Mouse (Mus musculus): ENCODE measurements at regions not wholly inside any gene's neighbourhood (a gene's known extent, or its start where the extent isn't known, plus 50 kb on each side); places are given as distances from the start of the nearest gene placed in this dataset.

DNA sequence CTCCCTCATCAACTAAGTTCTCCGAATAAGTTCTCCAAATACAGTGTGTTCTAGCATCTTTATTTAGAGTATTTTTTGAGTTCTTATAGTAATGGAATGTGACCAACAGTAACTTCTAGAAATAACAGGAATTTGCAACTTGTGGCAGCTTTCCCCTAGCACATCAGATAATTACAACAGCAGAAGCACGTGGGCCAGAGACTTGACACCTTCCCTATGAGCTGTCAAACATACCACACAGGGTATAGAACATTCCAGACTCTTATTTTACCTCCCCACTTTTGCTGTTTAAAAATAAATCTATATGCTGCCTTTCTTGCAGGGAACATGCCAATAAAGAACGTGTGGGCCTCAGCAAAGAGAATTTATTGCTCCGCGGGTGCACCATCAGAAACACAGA is 77.4 kb upstream of the Commd8 start:
- H3K36me3 ChIP-seq (ENCODE audit: insufficient read depth, low read length): no peaks in the 10 kb centered on the region
- TF ChIP-seq CTCF (IDR thresholded peaks at IDR 0.05; ENCODE audit: low read depth): no peak
- H3K4me3 ChIP-seq (ENCODE audit: low read length): no peak overlapping the region
- no peak overlapping the region for H3K9ac ChIP-seq (replicated peaks; ENCODE audit: low read length)
- no peaks in the 10 kb centered on the region for H3K4me1 ChIP-seq (ENCODE audit: insufficient read depth, low read length)
- ATAC-seq: no peak
- no peaks in the 10 kb centered on the region for H3K27me3 ChIP-seq (ENCODE audit: insufficient read depth, low read length)
- no peak overlapping the region for H3K4me2 ChIP-seq (ENCODE audit: low read depth, low read length)
- 91% methylated on average over 5 of the region's 5 CpGs for WGBS
- H3K27ac ChIP-seq: no peak overlapping the region
- H3K9me3 ChIP-seq (ENCODE audit: low read length): no peaks in the 10 kb centered on the region
- no peak for DNase-seq (ENCODE audit: low spot score)

DNA sequence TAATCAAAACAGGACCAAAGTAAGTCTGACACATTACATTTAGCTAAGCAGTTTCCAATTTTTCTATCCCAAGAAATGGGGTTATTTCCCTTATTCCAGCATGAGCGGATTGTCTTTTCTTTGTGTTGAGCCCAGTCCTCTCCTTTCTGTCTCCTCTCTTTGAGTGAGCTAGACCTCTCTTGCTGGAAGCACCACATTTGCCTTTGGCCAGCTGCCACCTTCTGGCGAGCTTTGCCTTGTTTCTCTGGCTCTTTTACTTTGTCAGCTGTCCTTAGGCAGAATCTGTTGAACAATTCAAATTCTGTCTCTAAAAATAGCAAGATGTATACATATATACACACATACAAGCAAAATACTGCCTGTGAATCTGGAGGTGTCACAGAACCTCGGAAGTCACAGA is 76.1 kb upstream of the Commd8 start:
- H3K9me3 ChIP-seq (ENCODE audit: low read length): no peaks in the 10 kb centered on the region
- DNase-seq (ENCODE audit: low spot score) (peak; percentile 71), ATAC-seq (no peak)
- TF ChIP-seq CTCF (IDR thresholded peaks at IDR 0.05; ENCODE audit: low read depth): peak; percentile 15
- no peaks in the 10 kb centered on the region for H3K27me3 ChIP-seq (ENCODE audit: insufficient read depth, low read length)
- H3K27ac ChIP-seq: no peak overlapping the region
- H3K4me3 ChIP-seq (ENCODE audit: low read length): no peak overlapping the region
- H3K9ac ChIP-seq (replicated peaks; ENCODE audit: low read length): no peak overlapping the region
- 56% methylated on average over 3 of the region's 3 CpGs for WGBS
- H3K4me2 ChIP-seq (ENCODE audit: low read depth, low read length): no peak overlapping the region
- no peaks in the 10 kb centered on the region for H3K4me1 ChIP-seq (ENCODE audit: insufficient read depth, low read length)
- no peaks in the 10 kb centered on the region for H3K36me3 ChIP-seq (ENCODE audit: insufficient read depth, low read length)

DNA sequence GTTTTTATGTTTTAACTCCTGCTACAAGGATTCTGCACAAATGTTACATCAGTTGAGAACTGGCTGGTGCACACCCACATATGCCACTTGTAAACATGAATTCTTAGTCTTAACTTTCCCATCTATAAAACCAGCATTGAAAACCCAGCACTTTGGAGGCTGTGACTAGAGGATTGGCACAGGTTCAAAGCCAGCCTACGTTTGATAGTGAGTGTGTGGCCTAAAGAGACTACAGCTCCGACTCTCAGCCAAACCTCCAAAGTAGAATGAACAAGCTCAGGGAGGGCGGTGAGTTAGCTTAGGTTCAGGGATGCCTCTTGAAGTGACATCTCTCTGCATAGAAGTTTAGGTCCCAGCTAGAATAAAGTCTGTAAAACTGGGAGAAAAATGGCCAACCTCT is 75.0 kb upstream of the Commd8 start:
- WGBS: 72% methylated on average over 3 of the region's 3 CpGs
- Histone ChIP-seq H3K9ac (replicated peaks; ENCODE audit: low read length) (no peak overlapping the region), H3K4me3 (ENCODE audit: low read length) (no peak overlapping the region), H3K27ac (no peak overlapping the region), H3K9me3 (ENCODE audit: low read length) (no peaks in the 10 kb centered on the region), H3K4me1 (ENCODE audit: insufficient read depth, low read length) (no peaks in the 10 kb centered on the region), H3K36me3 (ENCODE audit: insufficient read depth, low read length) (no peaks in the 10 kb centered on the region), H3K4me2 (ENCODE audit: low read depth, low read length) (no peak overlapping the region), H3K27me3 (ENCODE audit: insufficient read depth, low read length) (no peaks in the 10 kb centered on the region)
- no peak for TF ChIP-seq CTCF (IDR thresholded peaks at IDR 0.05; ENCODE audit: low read depth)
- ATAC-seq (no peak), DNase-seq (ENCODE audit: low spot score) (no peak)

GRCm38 (mm10) chr5:72241451-72241850 is 73.5 kb upstream of the Commd8 start:
- no peak for DNase-seq (ENCODE audit: low spot score)
- WGBS: 91% methylated on average over 3 of the region's 3 CpGs
- H3K9ac ChIP-seq (replicated peaks; ENCODE audit: low read length): no peak overlapping the region

DNA sequence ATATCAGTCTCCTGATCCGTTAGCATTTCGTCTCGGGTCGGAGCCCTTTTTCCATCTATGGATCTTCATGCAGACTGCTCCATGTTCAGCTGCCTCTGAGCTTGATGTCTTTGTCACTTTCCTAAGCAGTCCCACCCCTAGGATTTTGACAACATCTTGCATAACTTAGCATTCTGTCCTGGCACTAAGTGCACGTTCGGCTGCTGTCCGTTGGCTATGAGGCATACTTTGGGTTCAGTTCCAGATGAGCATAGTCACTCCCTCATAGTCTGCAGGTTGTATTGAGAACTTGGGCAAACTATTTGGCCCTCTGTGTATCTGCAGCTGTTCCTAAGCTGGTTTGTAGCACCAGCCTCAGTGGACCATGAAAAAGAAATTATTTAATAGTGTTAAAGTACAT is 72.3 kb upstream of the Commd8 start:
- no peak overlapping the region for H3K4me3 ChIP-seq (ENCODE audit: low read length)
- no peaks in the 10 kb centered on the region for H3K4me1 ChIP-seq (ENCODE audit: insufficient read depth, low read length)
- no peak for TF ChIP-seq CTCF (IDR thresholded peaks at IDR 0.05; ENCODE audit: low read depth)
- no peak overlapping the region for H3K9ac ChIP-seq (replicated peaks; ENCODE audit: low read length)
- H3K36me3 ChIP-seq (ENCODE audit: insufficient read depth, low read length): no peaks in the 10 kb centered on the region
- H3K4me2 ChIP-seq (ENCODE audit: low read depth, low read length): no peak overlapping the region
- no peaks in the 10 kb centered on the region for H3K27me3 ChIP-seq (ENCODE audit: insufficient read depth, low read length)
- DNase-seq (ENCODE audit: low spot score) (no peak), ATAC-seq (no peak)
- 89% methylated on average over 7 of the region's 7 CpGs for WGBS
- no peaks in the 10 kb centered on the region for H3K9me3 ChIP-seq (ENCODE audit: low read length)
- H3K27ac ChIP-seq: no peak overlapping the region

More at GRCm38 (mm10) chr5:72241451-72241850, 73.5 kb upstream of the Commd8 start:
- Histone ChIP-seq H3K9me3 (ENCODE audit: low read length) (no peaks in the 10 kb centered on the region), H3K27me3 (ENCODE audit: insufficient read depth, low read length) (no peaks in the 10 kb centered on the region), H3K36me3 (ENCODE audit: insufficient read depth, low read length) (no peaks in the 10 kb centered on the region), H3K4me3 (ENCODE audit: low read length) (no peak overlapping the region), H3K27ac (no peak overlapping the region), H3K4me2 (ENCODE audit: low read depth, low read length) (no peak overlapping the region), H3K4me1 (ENCODE audit: insufficient read depth, low read length) (no peaks in the 10 kb centered on the region)
- TF ChIP-seq CTCF (IDR thresholded peaks at IDR 0.05; ENCODE audit: low read depth): no peak
- ATAC-seq: no peak

GRCm38 (mm10) chr5:72227002-72227401 is 59.0 kb upstream of the Commd8 start:
- Histone ChIP-seq H3K9ac (replicated peaks; ENCODE audit: low read length) (no peak overlapping the region), H3K36me3 (ENCODE audit: insufficient read depth, low read length) (no peaks in the 10 kb centered on the region), H3K27me3 (ENCODE audit: insufficient read depth, low read length) (no peaks in the 10 kb centered on the region), H3K27ac (no peak overlapping the region), H3K9me3 (ENCODE audit: low read length) (no peaks in the 10 kb centered on the region), H3K4me2 (ENCODE audit: low read depth, low read length) (no peak overlapping the region), H3K4me3 (ENCODE audit: low read length) (no peak overlapping the region), H3K4me1 (ENCODE audit: insufficient read depth, low read length) (no peaks in the 10 kb centered on the region)
- DNase-seq (ENCODE audit: low spot score) (no peak), ATAC-seq (no peak)
- no peak for TF ChIP-seq CTCF (IDR thresholded peaks at IDR 0.05; ENCODE audit: low read depth)
- 93% methylated on average over 5 of the region's 5 CpGs for WGBS

DNA sequence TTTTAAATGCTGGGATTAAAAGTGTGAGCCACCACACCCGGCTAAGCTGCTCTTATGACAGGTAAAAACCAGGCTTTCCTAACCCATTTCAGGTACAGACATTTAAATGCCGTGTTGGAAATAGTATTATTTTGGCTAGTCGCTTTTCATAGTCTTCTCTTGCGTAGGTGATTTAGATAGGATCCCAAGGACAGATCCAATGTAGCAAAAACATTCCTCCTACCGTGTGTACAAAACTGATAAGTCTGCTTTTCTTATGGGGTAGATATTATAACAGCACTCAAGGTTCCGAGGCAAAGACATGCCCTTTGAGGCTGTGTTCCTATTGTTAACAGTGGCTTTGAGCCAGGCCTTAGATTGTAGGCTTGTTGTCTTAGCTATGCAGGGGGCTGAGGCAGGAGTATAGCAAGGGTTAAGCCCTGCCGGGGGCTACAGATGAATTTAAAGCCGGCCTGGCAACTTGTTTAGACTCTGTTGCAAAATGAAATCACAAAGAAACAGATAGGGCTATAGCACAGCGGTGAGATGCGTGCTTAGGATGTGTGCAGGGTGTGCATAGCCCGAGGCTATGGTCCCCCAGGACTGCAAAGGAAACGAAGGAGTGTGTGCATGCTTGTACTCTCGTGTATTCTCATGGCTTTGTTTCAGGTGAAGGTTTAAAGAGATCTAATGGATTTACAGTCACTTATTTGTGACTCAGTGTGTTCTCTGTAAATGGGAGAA is 57.7 kb upstream of the Commd8 start:
- no peak for ATAC-seq

More for the DNA sequence above, 57.7 kb upstream of the Commd8 start:
- H3K4me3 ChIP-seq (ENCODE audit: low read length): no peak overlapping the region
- H3K27me3 ChIP-seq (ENCODE audit: insufficient read depth, low read length): no peaks in the 10 kb centered on the region
- WGBS: 72% methylated on average over 13 of the region's 13 CpGs
- H3K9ac ChIP-seq (replicated peaks; ENCODE audit: low read length): no peak overlapping the region
- TF ChIP-seq CTCF (IDR thresholded peaks at IDR 0.05; ENCODE audit: low read depth): no peak
- H3K4me1 ChIP-seq (ENCODE audit: insufficient read depth, low read length): no peaks in the 10 kb centered on the region
- no peak overlapping the region for H3K4me2 ChIP-seq (ENCODE audit: low read depth, low read length)
- H3K9me3 ChIP-seq (ENCODE audit: low read length): no peaks in the 10 kb centered on the region
- no peaks in the 10 kb centered on the region for H3K36me3 ChIP-seq (ENCODE audit: insufficient read depth, low read length)
- no peak overlapping the region for H3K27ac ChIP-seq
- no peak for DNase-seq (ENCODE audit: low spot score)
